Mouse (Mus musculus): Measurements from ENCODE around the gene Lbhd1.
"Not testable (repeated sequence)": the region's sequence is repeated elsewhere in the genome, so short reads cannot be mapped to it uniquely, and the experiment has no call there.

The Lbhd1 gene

GRCm38 (mm10) chr19:8883616-8884015 is at the start of gene Lbhd1, which contains the start of gene Gm49403:
Gene Lbhd1 (plus strand): TSS chr19:8883732.
Gene Gm49403 (plus strand): TSS chr19:8883930.
- no peak for DNase-seq (ENCODE audit: low spot score)

- not testable (repeated sequence) for DNase-seq (ENCODE audit: low spot score)
These were observed 47.2 kb upstream of the Lbhd1 start for GRCm38 (mm10) chr19:8836327-8836726.

GRCm38 (mm10) chr19:8837251-8837791 is 46.2 kb upstream of the Lbhd1 start, which contains the start of gene Bscl2:
Gene Bscl2 (plus strand): TSS chr19:8837467.
- DNase-seq (ENCODE audit: low spot score), result no peak

- no peak for DNase-seq (ENCODE audit: low spot score)
These were observed 45.3 kb upstream of the Lbhd1 start for GRCm38 (mm10) chr19:8838041-8838730.

GRCm38 (mm10) chr19:8839103-8839907 is 44.2 kb upstream of the Lbhd1 start, which contains the start of gene Gng3:
Gene Gng3 (minus strand): TSS chr19:8839194.
- DNase-seq (ENCODE audit: low spot score), result no peak

- DNase-seq (ENCODE audit: low spot score), result no peak
These were observed 43.4 kb upstream of the Lbhd1 start for GRCm38 (mm10) chr19:8839908-8840791.

GRCm38 (mm10) chr19:8841012-8841411 is 42.5 kb upstream of the Lbhd1 start:
- DNase-seq (ENCODE audit: low spot score), result no peak

GRCm38 (mm10) chr19:8842961-8843360 is 40.6 kb upstream of the Lbhd1 start:
- peak; percentile 48 for DNase-seq (ENCODE audit: low spot score)

GRCm38 (mm10) chr19:8844371-8845129 is 39.0 kb upstream of the Lbhd1 start:
- peak; percentile 99 for DNase-seq (ENCODE audit: low spot score)

- DNase-seq (ENCODE audit: low spot score), result no peak
These were observed 35.2 kb upstream of the Lbhd1 start for GRCm38 (mm10) chr19:8848356-8848755.

GRCm38 (mm10) chr19:8850402-8850901 is 33.1 kb upstream of the Lbhd1 start, which contains the start of gene Lrrn4cl:
Gene Lrrn4cl (plus strand): TSS chr19:8850768.
- peak; percentile 77 for DNase-seq (ENCODE audit: low spot score)

- DNase-seq (ENCODE audit: low spot score), result no peak
These were observed 31.9 kb upstream of the Lbhd1 start for GRCm38 (mm10) chr19:8851639-8852038.

GRCm38 (mm10) chr19:8852236-8852928 is 31.1 kb upstream of the Lbhd1 start:
- no peak for DNase-seq (ENCODE audit: low spot score)

GRCm38 (mm10) chr19:8853117-8853516 is 30.4 kb upstream of the Lbhd1 start:
- no peak for DNase-seq (ENCODE audit: low spot score)

- peak; percentile 65 for DNase-seq (ENCODE audit: low spot score)
These were observed 25.8 kb upstream of the Lbhd1 start for GRCm38 (mm10) chr19:8857689-8858088.

GRCm38 (mm10) chr19:8859018-8859417 is 24.5 kb upstream of the Lbhd1 start:
- DNase-seq (ENCODE audit: low spot score), result peak; percentile 59

GRCm38 (mm10) chr19:8864265-8864664 is 19.3 kb upstream of the Lbhd1 start:
- DNase-seq (ENCODE audit: low spot score), result no peak

GRCm38 (mm10) chr19:8870381-8870780 is 13.2 kb upstream of the Lbhd1 start:
- DNase-seq (ENCODE audit: low spot score), result not testable (repeated sequence)

- no peak for DNase-seq (ENCODE audit: low spot score)
These were observed 12.7 kb upstream of the Lbhd1 start for GRCm38 (mm10) chr19:8870838-8871237.
